Mouse (Mus musculus) gastrocnemius, postnatal 36 days (tissue): ENCODE measurements around the gene Nrxn1. TPM values are rescaled to one million over a fixed set of nuclear protein-coding genes. Genes with fewer than 3 reads are reported as not detected.

Experiments used
- DNase-seq, 2 experiments: peaks; one replicate each; pipeline ENCODE4 v3.0.0; 2022
- intact Hi-C: fragments of 180-260 bp; cut with DNase I; formaldehyde crosslinking; loops from one replicate; pipeline ENCODE4 v1.15.1; 2025
- total RNA-seq, 2 experiments: library from RNA; stranded (reverse); gene quantifications; 2 replicates each; pipeline ENCODE4 v1.2.3; 2021

The Nrxn1 gene
- total RNA-seq, 2 experiments from 2014 or later, result 0.38 to 0.49 TPM

GRCm38 (mm10) chr17:90994247-90994646 lies 98.6 kb downstream of the Nrxn1 start:
- intact Hi-C loops, result no loop called here

GRCm38 (mm10) chr17:90990747-90991146 lies 102.1 kb downstream of the Nrxn1 start:
- intact Hi-C loops, result no loop called here
- DNase-seq, result no peak

More at GRCm38 (mm10) chr17:90994247-90994646, 98.6 kb downstream of the Nrxn1 start:
- no peak for DNase-seq

GRCm38 (mm10) chr17:90962904-90963531 lies 129.9 kb downstream of the Nrxn1 start:
- intact Hi-C loops, result no loop called here
- peak in 1 of 2 experiments; percentile 5 for DNase-seq

GRCm38 (mm10) chr17:90955221-90955620 lies 137.7 kb downstream of the Nrxn1 start:
- intact Hi-C loops, result no loop called here
- DNase-seq, result no peak

- intact Hi-C loops, result no loop called here
- no peak for DNase-seq
Observed at GRCm38 (mm10) chr17:90934929-90935328, 157.9 kb downstream of the Nrxn1 start.

GRCm38 (mm10) chr17:90913320-90913719 lies 179.6 kb downstream of the Nrxn1 start:
- no peak for DNase-seq
- intact Hi-C loops, result no loop called here

- intact Hi-C loops, result no loop called here
- DNase-seq, result no peak
Observed at GRCm38 (mm10) chr17:90912746-90913145, 180.1 kb downstream of the Nrxn1 start.

- DNase-seq, result no peak
- intact Hi-C loops, result no loop called here
Observed at GRCm38 (mm10) chr17:90912341-90912740, 180.5 kb downstream of the Nrxn1 start.

GRCm38 (mm10) chr17:90906118-90907093 lies 186.5 kb downstream of the Nrxn1 start:
- no peak for DNase-seq
- intact Hi-C loops, result no loop called here

- DNase-seq, result no peak
- intact Hi-C loops, result no loop called here
Observed at GRCm38 (mm10) chr17:90905143-90905542, 187.7 kb downstream of the Nrxn1 start.

GRCm38 (mm10) chr17:90892327-90893259 lies 200.3 kb downstream of the Nrxn1 start:
- no peak for DNase-seq
- intact Hi-C loops, result no loop called here

- intact Hi-C loops, result no loop called here
Observed at GRCm38 (mm10) chr17:90891711-90892110, 201.2 kb downstream of the Nrxn1 start.

GRCm38 (mm10) chr17:90857225-90857624 lies 235.6 kb downstream of the Nrxn1 start:
- intact Hi-C loops, result no loop called here
- DNase-seq, result no peak

More at GRCm38 (mm10) chr17:90891711-90892110, 201.2 kb downstream of the Nrxn1 start:
- DNase-seq, result no peak

- intact Hi-C loops, result no loop called here
- DNase-seq, result no peak
Observed at GRCm38 (mm10) chr17:90843876-90844275, 249.0 kb downstream of the Nrxn1 start.

- no peak for DNase-seq
- intact Hi-C loops, result no loop called here
Observed at GRCm38 (mm10) chr17:90843072-90843611, 249.7 kb downstream of the Nrxn1 start.

- intact Hi-C loops, result no loop called here
- no peak for DNase-seq
Observed at GRCm38 (mm10) chr17:90837022-90837414, 255.9 kb downstream of the Nrxn1 start.

- intact Hi-C loops, result no loop called here
- no peak for DNase-seq
Observed at GRCm38 (mm10) chr17:90836154-90837021, 256.5 kb downstream of the Nrxn1 start.

GRCm38 (mm10) chr17:90818340-90818739 lies 274.5 kb downstream of the Nrxn1 start:
- DNase-seq, result no peak
- intact Hi-C loops, result no loop called here

- no peak for DNase-seq
- intact Hi-C loops, result no loop called here
Observed at GRCm38 (mm10) chr17:90817898-90818297, 275.0 kb downstream of the Nrxn1 start.
